Mouse (Mus musculus) B cell, adult (primary cell): ENCODE measurements around the gene Tmem169. TPM values are rescaled to one million over a fixed set of nuclear protein-coding genes. Genes with fewer than 3 reads are reported as not detected.

Source experiments
- total RNA-seq: library from RNA; stranded (reverse); gene quantifications from 4 replicates; pipeline ENCODE4 v1.2.4, GENCODE M21; 2023; ENCODE audit not compliant: inconsistent age

The Tmem169 gene
- total RNA-seq, result not detected in 4 replicates

DNA sequence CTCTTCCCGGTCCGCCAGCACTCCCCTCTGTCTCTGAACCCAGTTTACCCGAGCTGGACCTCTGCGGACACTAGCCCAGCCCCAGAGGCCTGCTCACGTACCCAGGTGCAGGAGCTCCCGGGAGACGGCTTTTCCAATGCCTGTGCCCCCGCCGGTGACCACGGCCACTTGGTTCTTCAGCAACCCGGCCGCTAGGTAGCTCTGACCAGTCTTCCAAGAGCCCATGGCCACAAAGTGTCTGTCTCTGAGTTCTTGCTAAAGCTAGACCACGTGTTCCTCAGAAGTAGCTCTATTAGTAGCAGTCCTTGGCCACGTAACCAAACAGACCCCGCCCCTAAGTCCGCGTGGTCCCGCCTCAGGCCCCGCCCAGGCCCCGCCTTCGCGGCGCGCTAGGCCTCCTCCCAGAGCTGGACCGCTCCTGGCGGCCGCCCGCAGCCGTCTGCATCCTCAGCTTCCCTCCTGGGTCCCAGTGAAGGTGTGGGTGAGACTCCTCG, at the start of gene Tmem169, which contains the start of gene Pecr:
TSS of gene Tmem169 (plus strand) at position 378 of the 494 bp plus-strand sequence.
TSS of gene Pecr (minus strand) at position 323 of the 494 bp plus-strand sequence.

DNA sequence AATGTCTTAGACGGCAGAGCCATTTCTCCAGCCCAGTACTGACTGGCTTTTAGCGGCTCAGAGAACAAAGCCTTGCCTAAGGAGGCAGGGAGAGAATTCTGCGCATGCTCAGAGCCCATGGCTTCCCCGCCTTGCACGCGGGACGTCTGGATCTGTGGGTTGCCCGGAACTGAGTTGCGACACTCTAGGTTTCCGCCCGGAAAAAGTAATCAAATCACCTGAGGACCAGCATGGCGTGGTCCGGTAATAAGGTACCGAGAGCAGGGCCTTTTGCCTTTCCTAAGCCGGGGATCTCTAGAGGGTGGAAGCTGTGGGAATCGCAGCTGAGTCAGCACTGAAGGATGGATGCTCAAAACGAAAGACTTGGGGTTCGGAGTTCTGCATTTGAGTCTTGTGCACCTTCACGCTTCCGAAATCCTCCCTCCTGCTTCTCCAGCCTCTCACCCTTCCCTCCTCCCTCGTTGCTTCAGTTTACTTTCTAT, 23.2 kb downstream of the Tmem169 start, which contains the start of gene Xrcc5:
TSS of gene Xrcc5 (plus strand) at position 105 of the 482 bp plus-strand sequence.

Other genes with a start within 250 kb of the Tmem169 start
- gene Mreg, start 72.1 kb upstream of the Tmem169 start, total RNA-seq, result 2.8 to 5.0 TPM (median 3.9 TPM) in 4 replicates
- 2.3 to 4.1 TPM (median 3.0 TPM) in 4 replicates for gene Pecr, start 55 bp upstream of the Tmem169 start, total RNA-seq
- gene Xrcc5, start 23.1 kb downstream of the Tmem169 start, total RNA-seq, result 24.1 to 25.7 TPM (median 25.1 TPM) in 4 replicates